Mouse (Mus musculus) urinary bladder, postnatal 36 days (tissue): Measurements from ENCODE around the gene Rrnad1.

Source experiments
- DNase-seq, 2 experiments: peaks; one replicate each; pipeline ENCODE4 v3.0.0; 2022; ENCODE audit warnings: low spot score in 2 of 2, mixed read lengths in 1 of 2

The Rrnad1 gene

GRCm38 (mm10) chr3:87949266-87949954, 18.9 kb upstream of the Rrnad1 start:
- DNase-seq, result no peak

DNA sequence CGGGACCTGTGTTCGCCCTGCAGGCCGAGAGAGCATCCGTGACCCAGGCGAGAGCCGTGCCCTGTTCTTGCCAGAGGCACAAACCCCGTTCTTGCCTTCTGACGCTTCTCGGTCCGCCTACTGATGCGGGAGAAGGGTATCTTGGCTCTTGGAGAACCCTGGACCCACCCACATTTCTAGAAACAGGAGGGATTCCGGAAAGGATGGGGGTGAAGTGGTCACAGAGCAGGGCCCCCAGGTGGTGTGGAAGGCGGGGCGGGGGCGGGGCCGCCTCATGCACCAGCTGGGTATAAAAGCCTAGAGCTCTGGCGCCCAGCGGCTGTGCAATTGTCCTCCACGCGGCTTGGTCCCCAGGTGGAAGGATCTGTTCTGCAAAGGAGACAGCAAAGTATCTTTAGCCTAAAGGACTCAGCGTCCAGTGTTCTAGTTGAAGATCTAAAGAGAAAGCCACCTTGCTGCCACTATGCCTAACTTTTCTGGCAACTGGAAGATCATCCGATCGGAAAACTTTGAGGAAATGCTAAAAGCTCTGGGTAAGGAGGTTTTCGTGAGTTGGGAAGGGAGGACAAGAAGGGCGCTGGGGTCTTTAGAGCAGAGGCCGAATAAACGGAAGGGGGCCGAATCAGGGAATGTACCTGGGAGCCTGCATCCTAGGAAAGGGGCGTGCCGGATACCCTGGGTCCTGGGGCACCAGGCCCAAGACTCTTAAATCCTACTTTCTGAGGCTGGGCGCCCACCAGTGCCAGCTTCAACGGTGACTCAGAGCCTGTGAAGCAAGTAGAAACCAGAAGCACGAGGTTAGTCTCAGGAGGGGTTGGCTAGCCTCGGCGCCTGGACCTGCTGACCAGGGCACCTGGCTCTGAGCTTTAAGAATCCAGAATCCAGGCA, 18.1 kb upstream of the Rrnad1 start, which contains the start of gene Crabp2:
TSS of gene Crabp2 (plus strand) at position 289 of the 888 bp plus-strand sequence.
- DNase-seq, result no peak

GRCm38 (mm10) chr3:87947811-87948199, 17.3 kb upstream of the Rrnad1 start:
- DNase-seq, result no peak

DNA sequence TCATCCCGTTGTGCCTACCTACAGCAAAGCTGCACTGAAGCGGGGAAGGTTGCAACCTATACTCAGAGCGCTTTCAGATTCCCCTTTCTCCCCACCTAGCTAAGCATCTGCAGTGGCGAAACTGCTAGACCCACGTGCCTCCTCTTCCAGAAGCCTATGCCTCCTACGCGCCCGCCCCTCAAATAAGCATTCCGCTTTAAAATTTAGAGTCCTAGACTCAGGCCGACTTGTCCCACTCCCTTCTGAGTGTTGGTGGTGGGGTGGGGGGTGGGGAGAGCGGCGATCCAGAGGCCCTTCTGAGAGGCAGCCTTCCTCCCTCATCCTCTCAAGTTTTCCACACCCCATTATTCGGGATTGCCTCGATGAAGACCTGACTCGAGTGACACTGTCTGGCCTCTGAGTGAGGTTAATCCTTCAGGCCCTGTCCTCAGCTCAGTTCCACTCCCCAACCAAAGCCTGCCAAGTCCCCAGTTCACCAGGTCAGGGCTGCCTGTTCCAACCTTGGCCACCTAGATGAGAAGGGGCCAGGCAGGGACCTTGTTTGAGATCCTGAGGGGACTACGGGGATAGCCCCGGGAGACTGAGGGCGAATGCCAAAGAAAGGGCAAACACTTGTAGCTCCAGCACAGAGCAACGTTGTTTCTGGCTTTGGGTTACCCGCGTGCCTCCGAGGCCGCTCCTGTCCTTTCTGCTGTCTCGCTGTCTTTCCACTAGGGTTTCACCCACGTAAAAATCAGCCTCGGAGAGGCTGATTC, 16.7 kb upstream of the Rrnad1 start:
- DNase-seq, result no peak

- no peak for DNase-seq
These were observed 16.0 kb upstream of the Rrnad1 start for GRCm38 (mm10) chr3:87946541-87946860.

- DNase-seq, result no peak
These were observed 15.4 kb upstream of the Rrnad1 start for GRCm38 (mm10) chr3:87945781-87946540.

DNA sequence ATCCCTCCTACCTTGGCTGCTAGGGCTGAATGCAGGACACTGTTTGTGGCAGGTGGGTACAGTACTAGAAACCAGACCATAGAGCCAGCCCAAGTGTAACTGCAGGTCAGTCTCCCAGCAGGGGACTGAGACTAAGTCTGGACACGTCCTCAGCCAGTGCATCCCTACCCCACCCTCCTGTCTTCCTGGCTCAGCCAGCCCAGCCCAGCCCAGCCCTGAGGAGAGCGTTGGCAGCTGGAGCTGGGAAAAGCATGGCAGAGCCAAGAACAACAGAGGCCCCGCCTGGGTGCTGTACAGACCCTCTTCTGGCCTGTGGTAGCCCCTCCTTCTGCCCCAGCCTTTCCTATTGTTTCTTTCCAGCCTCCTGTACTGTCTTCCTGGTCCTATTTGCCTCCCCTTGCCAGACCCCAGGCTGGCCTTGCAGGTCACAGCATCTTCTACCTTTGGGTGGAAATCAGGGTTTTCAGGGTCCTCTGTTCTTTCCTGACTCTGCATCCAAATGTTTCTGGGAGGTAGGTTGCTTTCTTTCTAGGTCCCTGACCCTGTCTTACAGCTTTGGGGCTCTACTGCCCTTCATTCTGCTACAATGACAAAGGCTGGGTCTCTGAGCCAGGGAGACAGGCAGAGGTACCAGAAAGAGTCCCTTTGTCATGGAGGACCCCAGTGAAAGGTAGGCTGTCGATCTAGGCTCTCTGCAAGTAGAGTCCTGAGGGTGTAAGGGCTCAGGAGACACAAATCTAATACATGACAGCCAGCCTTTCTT, 14.5 kb upstream of the Rrnad1 start:
- DNase-seq, result peak in 1 of 2 experiments; percentile 20

- DNase-seq, result no peak
These were observed 13.1 kb upstream of the Rrnad1 start for GRCm38 (mm10) chr3:87943586-87943985.

DNA sequence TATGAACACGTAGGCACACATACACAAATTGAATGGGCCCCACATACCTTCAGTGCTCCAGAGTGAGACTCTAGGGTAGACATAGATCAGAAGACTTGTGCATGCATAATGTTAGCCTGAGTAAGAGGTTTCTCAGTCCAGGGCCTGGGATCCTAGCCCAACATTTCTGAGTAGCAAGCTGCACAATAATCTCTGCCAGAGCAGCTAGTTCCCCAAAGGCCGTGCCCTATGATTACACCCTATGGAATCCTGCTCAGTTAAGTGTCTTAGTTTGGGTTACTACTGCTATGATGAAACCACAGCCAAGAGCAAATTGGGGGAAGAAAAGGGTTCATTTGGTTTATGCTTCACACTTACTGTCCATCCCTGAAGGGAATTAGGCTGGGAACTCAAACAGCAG, 12.0 kb upstream of the Rrnad1 start:
- no peak for DNase-seq

GRCm38 (mm10) chr3:87940611-87941010, 10.1 kb upstream of the Rrnad1 start:
- no peak for DNase-seq

DNA sequence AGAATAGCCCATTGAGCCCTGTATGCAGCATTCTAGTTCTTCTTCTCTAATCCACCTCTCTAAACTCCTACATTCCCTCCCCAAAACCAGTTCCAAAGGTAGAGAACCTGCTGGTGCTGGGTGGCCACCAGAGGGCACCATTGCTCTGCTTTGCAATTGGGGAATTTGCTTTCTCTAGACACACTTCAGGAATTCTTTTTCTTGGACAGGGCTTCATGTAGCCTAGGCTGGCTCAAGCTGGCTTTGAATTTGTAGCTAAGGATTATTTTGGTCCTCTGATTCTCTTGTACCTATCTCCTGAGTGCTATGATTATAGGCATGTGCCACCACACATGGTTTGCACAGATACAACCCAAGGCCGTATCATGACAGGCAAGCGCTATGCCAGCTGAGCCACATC, 5.3 kb upstream of the Rrnad1 start:
- peak; percentile 78 to 80 for DNase-seq

- no peak for DNase-seq
These were observed 4.7 kb upstream of the Rrnad1 start for GRCm38 (mm10) chr3:87935201-87935600.

DNA sequence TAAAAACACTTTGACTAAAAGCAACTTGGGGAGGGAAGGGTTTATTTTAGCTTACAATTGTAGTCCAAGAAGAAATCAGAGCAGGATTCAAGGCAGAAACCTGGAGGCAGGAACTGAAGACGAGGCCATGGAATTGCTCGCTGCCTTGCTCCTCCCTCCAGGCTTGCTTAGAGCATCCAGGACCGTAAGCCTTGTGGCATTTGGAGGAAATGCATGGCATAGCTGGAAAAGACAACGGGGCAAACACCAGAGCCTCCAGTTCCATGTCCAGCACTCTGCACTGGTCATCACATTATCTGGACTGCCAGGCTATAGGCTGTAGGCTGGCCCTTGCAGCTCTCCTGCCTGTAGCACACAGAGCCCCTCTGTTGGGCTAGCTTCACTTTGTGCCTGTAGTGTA, 4.0 kb upstream of the Rrnad1 start:
- no peak for DNase-seq

DNA sequence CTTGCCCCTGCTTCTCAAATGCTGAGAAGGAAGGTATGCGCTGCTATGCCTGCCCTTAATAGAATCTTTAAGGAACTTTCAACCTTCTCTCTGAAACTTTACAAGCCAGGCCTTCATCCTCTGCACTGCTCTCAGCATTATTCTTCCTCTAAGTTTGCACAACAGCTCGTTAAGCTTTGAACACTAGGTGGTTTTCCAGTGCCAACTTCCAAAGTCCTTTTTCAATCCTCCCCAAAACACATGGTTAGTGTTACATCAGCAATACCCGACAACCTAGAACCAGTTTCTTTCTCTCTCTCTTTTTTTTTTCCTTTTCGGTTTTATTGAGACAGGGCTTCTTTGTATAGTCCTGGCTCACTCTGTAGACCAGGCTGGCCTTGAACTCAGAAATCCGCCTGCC, 3.5 kb upstream of the Rrnad1 start:
- DNase-seq, result no peak

GRCm38 (mm10) chr3:87929341-87930077, 1.0 kb downstream of the Rrnad1 start:
- no peak for DNase-seq

GRCm38 (mm10) chr3:87927452-87927851, 3.1 kb downstream of the Rrnad1 start:
- no peak for DNase-seq

GRCm38 (mm10) chr3:87924996-87925395, 5.5 kb downstream of the Rrnad1 start:
- no peak for DNase-seq

- DNase-seq, result no peak
These were observed 10.1 kb downstream of the Rrnad1 start for GRCm38 (mm10) chr3:87920270-87920943.

DNA sequence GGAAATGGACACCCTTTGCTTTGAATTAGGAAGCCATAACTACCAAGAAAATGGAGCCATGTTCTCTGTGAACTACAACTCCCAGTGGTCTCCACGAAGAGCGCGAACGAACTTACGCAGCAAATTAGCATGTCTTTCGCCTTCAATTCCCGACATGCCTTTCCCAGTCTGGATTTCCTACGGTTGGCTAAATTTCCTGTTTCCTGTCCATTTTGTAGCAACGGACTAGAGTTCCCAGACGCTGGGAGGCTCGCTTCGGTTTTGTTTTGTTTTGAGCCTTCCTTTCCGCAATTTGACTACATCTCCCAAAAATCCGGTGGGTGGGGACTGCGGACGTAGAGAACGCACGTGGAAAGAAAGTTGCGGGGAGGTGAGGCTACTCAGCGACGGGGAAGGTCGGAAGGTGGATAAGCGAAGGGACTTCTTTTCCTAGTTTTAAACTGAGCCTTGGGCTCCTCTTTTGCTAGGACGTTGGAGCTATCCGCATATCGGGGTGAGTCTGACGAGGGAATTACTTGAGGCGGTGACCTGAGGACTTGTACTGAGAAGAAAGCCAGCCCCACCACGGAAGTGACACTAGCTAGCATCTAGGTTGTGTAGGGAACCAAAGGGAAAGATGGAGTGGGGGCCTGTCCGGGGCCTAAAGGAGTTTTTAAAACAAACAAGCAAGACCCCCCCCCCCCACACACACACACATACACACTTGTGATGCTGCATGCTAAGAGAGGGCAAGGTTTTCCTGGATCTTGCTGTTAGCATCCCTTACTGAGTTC, 11.0 kb downstream of the Rrnad1 start, which contains the start of gene Mrpl24:
TSS of gene Mrpl24 (plus strand) at position 171 of the 773 bp plus-strand sequence.
- DNase-seq, result peak; percentile 66 to 81
